Mouse (Mus musculus): ENCODE data around the gene Entpd3. TPM values are rescaled to one million over a fixed set of nuclear protein-coding genes. Genes with fewer than 3 reads are reported as not detected.
"Not testable (repeated sequence)": the region's sequence is repeated elsewhere in the genome, so short reads cannot be mapped to it uniquely, and the experiment has no call there.

Entpd3 gene
- total RNA-seq, 2 experiments from 2014 or later = 0.04 to 0.11 TPM

- ATAC-seq (ENCODE audit: poor library complexity, severe bottlenecking) = peak; percentile 44
Observed at GRCm38 (mm10) chr9:120532691-120533090, 6.9 kb upstream of the Entpd3 start.

- ATAC-seq (ENCODE audit: poor library complexity, severe bottlenecking) = not testable (repeated sequence)
Observed at GRCm38 (mm10) chr9:120533446-120533950, 6.1 kb upstream of the Entpd3 start.

- ATAC-seq (ENCODE audit: poor library complexity, severe bottlenecking) = no peak
Observed at GRCm38 (mm10) chr9:120541411-120541810, 1.8 kb downstream of the Entpd3 start.

- ATAC-seq (ENCODE audit: poor library complexity, severe bottlenecking) = no peak
Observed at GRCm38 (mm10) chr9:120542241-120542640, 2.6 kb downstream of the Entpd3 start.

GRCm38 (mm10) chr9:120545994-120546393 is 6.4 kb downstream of the Entpd3 start:
- ATAC-seq (ENCODE audit: poor library complexity, severe bottlenecking) = peak; percentile 65

GRCm38 (mm10) chr9:120546482-120546881 is 6.9 kb downstream of the Entpd3 start:
- ATAC-seq (ENCODE audit: poor library complexity, severe bottlenecking) = peak; percentile 71

- 0 out of 2 replicates have a peak, but pooled peaks have one; percentile 11 for ATAC-seq (ENCODE audit: poor library complexity, severe bottlenecking)
Observed at GRCm38 (mm10) chr9:120547026-120547668, 7.5 kb downstream of the Entpd3 start.

- no peak for ATAC-seq (ENCODE audit: poor library complexity, severe bottlenecking)
Observed at GRCm38 (mm10) chr9:120550778-120551177, 11.2 kb downstream of the Entpd3 start.

GRCm38 (mm10) chr9:120563590-120563989 is 24.0 kb downstream of the Entpd3 start:
- ATAC-seq (ENCODE audit: poor library complexity, severe bottlenecking) = no peak

GRCm38 (mm10) chr9:120564247-120564646 is 24.6 kb downstream of the Entpd3 start:
- peak; percentile 39 for ATAC-seq (ENCODE audit: poor library complexity, severe bottlenecking)

GRCm38 (mm10) chr9:120566384-120566783 is 26.8 kb downstream of the Entpd3 start:
- ATAC-seq (ENCODE audit: poor library complexity, severe bottlenecking) = no peak

GRCm38 (mm10) chr9:120568917-120569316 is 29.3 kb downstream of the Entpd3 start:
- peak; percentile 13; the same call in 1 of the 2 replicates for ATAC-seq (ENCODE audit: poor library complexity, severe bottlenecking)

- no peak for ATAC-seq (ENCODE audit: poor library complexity, severe bottlenecking)
Observed at GRCm38 (mm10) chr9:120569721-120570333, 30.2 kb downstream of the Entpd3 start.

GRCm38 (mm10) chr9:120570334-120570725 is 30.7 kb downstream of the Entpd3 start:
- no peak for ATAC-seq (ENCODE audit: poor library complexity, severe bottlenecking)

GRCm38 (mm10) chr9:120570741-120571592 is 31.3 kb downstream of the Entpd3 start, which contains the start of gene Rpl14:
Gene Rpl14 (plus strand): TSS chr9:120571444.
- ATAC-seq (ENCODE audit: poor library complexity, severe bottlenecking) = peak; percentile 96

GRCm38 (mm10) chr9:120571593-120572385 is 32.2 kb downstream of the Entpd3 start:
- peak; percentile 23 for ATAC-seq (ENCODE audit: poor library complexity, severe bottlenecking)

- ATAC-seq (ENCODE audit: poor library complexity, severe bottlenecking) = no peak
Observed at GRCm38 (mm10) chr9:120575748-120576661, 36.4 kb downstream of the Entpd3 start.

- peak; percentile 1; the same call in 1 of the 2 replicates for ATAC-seq (ENCODE audit: poor library complexity, severe bottlenecking)
Observed at GRCm38 (mm10) chr9:120576662-120577013, 37.0 kb downstream of the Entpd3 start.

GRCm38 (mm10) chr9:120577133-120577651 is 37.6 kb downstream of the Entpd3 start:
- peak; percentile 93 for ATAC-seq (ENCODE audit: poor library complexity, severe bottlenecking)
